17 mouse cellular contexts compared by ENCODE assay signal in genomic region chr15:81015068-81015744, GRCm38 (mm10). TPM values are rescaled to one million over a fixed set of nuclear protein-coding genes. Genes with fewer than 3 reads are reported as not detected.
DNase-seq lines count a peak whose midpoint lies in the region; ATAC-seq lines count a peak whose summit lies in the region.
"Had no signal": no experiment of that assay in that cellular context is flagged by ENCODE, and none has a peak within 500 bp of the region (broad histone marks: within the 10 kb centered on the region; RNA-seq: fewer than 3 reads in every experiment).

No protein-coding gene starts in this region.

- ATAC-seq in frontal cortex, adult (ENCODE audit: low TSS enrichment): peak; percentile 14; the same call in 1 of the 2 replicates
- ATAC-seq: CD4-positive, CD25-positive, alpha-beta regulatory T cell, adult 4 months; forebrain, embryonic 15.5 days; hindbrain, postnatal 0 days had no signal

- intact Hi-C loops in heart, postnatal 10 days (cut with DNase I): no loop called here

- no peak for DNase-seq in frontal cortex, postnatal 10 days (ENCODE audit: low spot score in 2 of 2)
- DNase-seq in heart, adult 11 months: peak; percentile 74
- no peak for DNase-seq in heart, postnatal 10 days
- DNase-seq in urinary bladder, postnatal 36 days (ENCODE audit: low spot score in 2 of 2): peak; percentile 35 to 53
- DNase-seq in urinary bladder, adult 2 months (ENCODE audit: low spot score): no peak
- DNase-seq in layer of hippocampus, adult 9-10 months (ENCODE audit: low spot score): no peak
- DNase-seq: adrenal gland, adult 8-10 months; adrenal gland, postnatal 36 days; B cell, adult 2 months; cerebellum, adult 2 months; cerebellum, postnatal 10 days; heart, adult 18-20 months; heart, postnatal 14 days had no signal

RNA-seq across cellular contexts. Expression of gene Sgsm3, which starts 37.6 kb away (rescaled TPM):
- total RNA-seq in heart, postnatal 10 days (2021): 10 to 100 TPM in 1 of 2 experiments, 1 to 10 TPM in 1; 9.6 to 10.7 TPM
- 44.7 and 47.8 TPM in 2 replicates for polyA plus RNA-seq in urinary bladder, adult 2 months (2012; rRNA removed)

Comparison
In these comparisons a context has a peak if more than half of its experiments do, and no peak if none do; other contexts are left out.
1. DNase-seq: peak in heart, adult 11 months (single experiment) and urinary bladder, postnatal 36 days (2 of 2); none in frontal cortex, postnatal 10 days (0 of 2), heart, postnatal 10 days (0 of 2), urinary bladder, adult 2 months (single experiment) and layer of hippocampus, adult 9-10 months (single experiment).